Mouse (Mus musculus): ENCODE measurements around the gene Mtf1. TPM values are rescaled to one million over a fixed set of nuclear protein-coding genes. Genes with fewer than 3 reads are reported as not detected.

Gene Mtf1
- 10.3 and 10.4 TPM in 2 replicates for polyA plus RNA-seq (2015; fragmentation: Nextera tagmentation; extraction: Ambion mirVana)

DNA sequence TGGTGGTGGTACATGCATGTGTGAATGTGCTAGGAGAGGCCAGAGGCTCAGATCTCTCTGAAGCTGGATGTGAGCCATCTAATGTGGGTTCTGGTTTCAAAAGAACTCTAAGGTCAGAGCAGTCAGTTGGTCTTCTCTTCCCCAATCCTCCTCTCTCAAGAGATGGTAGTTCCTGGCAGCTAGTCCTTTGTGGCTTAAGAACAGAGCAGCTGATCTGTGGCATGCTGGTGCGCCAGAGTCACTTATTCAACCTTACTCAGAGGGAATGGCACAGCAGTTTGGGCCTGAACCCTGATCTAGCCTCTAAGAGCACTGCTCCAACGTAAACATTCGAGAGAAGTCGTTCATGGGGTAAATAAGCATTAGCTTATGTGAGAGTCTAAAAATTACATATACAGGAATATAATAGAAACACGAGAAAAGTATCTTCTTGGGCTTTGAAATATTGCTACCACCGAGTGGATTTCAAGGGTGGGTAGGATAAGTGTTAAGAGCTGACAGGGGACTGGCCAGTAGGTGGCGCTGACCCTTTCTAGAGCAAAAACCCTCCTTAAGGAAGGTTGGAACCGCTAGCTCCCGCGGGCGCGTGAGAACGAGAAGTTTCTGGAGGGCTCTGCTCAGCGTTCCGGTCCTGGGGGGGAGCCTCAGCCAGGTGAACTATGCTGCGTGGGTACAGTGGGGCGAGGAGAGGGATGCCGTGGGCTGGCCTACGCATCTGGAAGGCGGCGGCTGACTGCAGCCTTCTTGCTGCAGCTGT is at the start of gene Mtf1:
TSS of gene Mtf1 (plus strand) at position 553 of the 757 bp plus-strand sequence.
- WGBS, result 3% methylated on average over 21 of the region's 21 CpGs
- H3K4me1 ChIP-seq, result peaks cover 10% of the 10 kb centered on the region
- H3K36me3 ChIP-seq, result peaks cover 54% of the 10 kb centered on the region

DNA sequence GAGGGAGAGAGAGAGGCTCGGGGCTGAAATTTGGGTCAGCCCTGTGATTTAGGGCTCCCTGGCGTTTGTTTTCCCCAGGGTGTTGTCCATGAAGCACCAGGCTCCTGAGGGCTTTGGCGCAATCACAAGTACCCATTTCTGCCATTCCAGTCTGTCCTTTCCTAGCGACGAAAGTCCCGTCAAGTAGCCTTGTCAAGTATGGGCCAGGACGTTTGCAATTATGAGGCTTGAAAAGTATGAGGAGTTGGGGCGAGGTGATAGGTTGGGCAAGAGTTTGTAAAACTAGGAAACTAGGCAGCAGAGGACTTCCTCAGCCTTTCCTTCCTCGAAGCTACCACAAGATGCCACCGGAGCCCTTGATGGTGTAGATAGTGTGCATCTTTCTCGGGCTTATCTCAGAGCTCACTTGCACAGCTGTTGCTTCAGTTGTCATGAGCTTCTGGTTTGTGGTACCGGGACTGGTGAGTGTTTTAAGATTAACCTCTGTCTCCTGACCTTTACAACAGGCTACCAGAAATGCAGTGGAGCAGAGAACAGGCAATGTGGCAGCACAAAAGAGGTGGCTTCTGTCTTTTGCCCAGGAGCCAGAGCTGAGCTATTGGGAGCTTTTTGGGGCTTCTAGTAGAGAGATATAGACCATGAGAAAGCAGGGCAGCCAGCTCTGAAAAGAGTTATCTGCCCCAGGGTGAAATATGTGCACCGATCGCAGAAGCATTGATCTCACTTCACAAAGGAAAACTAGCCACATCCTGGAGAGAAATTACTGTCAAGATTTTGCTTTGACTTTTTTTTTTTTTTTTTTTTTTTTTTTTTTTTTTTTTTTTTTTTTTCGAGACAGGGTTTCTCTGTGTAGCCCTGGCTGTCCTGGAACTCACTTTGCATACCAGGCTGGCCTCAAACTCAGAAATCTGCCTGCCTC is 49.4 kb upstream of the Mtf1 start:
- H3K4me1 ChIP-seq, result peaks cover 47% of the 10 kb centered on the region
- H3K36me3 ChIP-seq, result peaks cover 7% of the 10 kb centered on the region; the same call in 1 of the 2 replicates
- H3K4me3 ChIP-seq, result peak overlapping the region; percentile 85
- no peaks in the 10 kb centered on the region for H3K9me3 ChIP-seq
- H3K27ac ChIP-seq (replicated peaks), result 0 out of 2 replicates have a peak overlapping the region, but pooled peaks have one; percentile 31
- WGBS, result 14% methylated on average over 15 of the region's 15 CpGs
- H3K4me2 ChIP-seq, result peak overlapping the region; percentile 83
- H3K27me3 ChIP-seq (replicated peaks), result peaks cover 4% of the 10 kb centered on the region; the same call in 1 of the 2 replicates
- peak overlapping the region; percentile 87 for H3K9ac ChIP-seq
- no peak for ATAC-seq (ENCODE audit: extremely low read depth, insufficient number of reproducible peaks, low FRiP score, low TSS enrichment)

More for the DNA sequence above, at the start of gene Mtf1:
- ATAC-seq (ENCODE audit: extremely low read depth, insufficient number of reproducible peaks, low FRiP score, low TSS enrichment), result peak; percentile 58
- peak within 1 kb of the TSS; percentile 97 for H3K4me3 ChIP-seq
- no peaks in the 10 kb centered on the region for H3K9me3 ChIP-seq
- peak within 1 kb of the TSS; percentile 96 for H3K4me2 ChIP-seq
- H3K27me3 ChIP-seq (replicated peaks), result no peaks in the 10 kb centered on the region
- peak within 1 kb of the TSS; percentile 98 for H3K27ac ChIP-seq (replicated peaks)
- H3K9ac ChIP-seq, result peak within 1 kb of the TSS; percentile 94

DNA sequence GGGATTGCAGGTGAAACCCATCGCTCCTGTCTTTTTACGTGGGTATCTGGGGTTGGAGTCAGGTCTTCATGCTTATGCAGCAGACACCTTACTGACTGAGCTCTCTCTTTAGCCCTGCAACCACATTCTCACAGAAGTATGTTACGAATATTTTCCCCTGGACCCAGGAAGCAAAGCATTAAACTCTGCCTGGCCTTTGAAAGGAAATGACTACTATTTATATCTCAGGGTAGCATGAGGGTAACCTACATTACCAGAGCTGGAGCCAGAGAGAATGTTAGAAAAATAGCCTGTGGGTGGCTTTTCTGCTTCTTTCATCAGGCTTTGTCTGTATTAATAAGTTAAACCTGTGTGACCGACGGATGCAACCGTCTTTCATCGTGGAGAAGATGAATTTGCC is 46.4 kb upstream of the Mtf1 start:
- Histone ChIP-seq H3K4me3 (no peak overlapping the region), H3K36me3 (0 out of 2 replicates have a peak, but pooled peaks cover 2% of the 10 kb centered on the region), H3K9me3 (no peaks in the 10 kb centered on the region), H3K4me2 (0 out of 2 replicates have a peak overlapping the region, but pooled peaks have one; percentile 6), H3K27ac (replicated peaks) (no peak overlapping the region; the same call in 1 of the 2 replicates), H3K4me1 (peaks cover 55% of the 10 kb centered on the region), H3K27me3 (replicated peaks) (no peaks in the 10 kb centered on the region), H3K9ac (0 out of 2 replicates have a peak overlapping the region, but pooled peaks have one; percentile 12)
- no peak for ATAC-seq (ENCODE audit: extremely low read depth, insufficient number of reproducible peaks, low FRiP score, low TSS enrichment)
- 57% methylated on average over 7 of the region's 7 CpGs for WGBS

DNA sequence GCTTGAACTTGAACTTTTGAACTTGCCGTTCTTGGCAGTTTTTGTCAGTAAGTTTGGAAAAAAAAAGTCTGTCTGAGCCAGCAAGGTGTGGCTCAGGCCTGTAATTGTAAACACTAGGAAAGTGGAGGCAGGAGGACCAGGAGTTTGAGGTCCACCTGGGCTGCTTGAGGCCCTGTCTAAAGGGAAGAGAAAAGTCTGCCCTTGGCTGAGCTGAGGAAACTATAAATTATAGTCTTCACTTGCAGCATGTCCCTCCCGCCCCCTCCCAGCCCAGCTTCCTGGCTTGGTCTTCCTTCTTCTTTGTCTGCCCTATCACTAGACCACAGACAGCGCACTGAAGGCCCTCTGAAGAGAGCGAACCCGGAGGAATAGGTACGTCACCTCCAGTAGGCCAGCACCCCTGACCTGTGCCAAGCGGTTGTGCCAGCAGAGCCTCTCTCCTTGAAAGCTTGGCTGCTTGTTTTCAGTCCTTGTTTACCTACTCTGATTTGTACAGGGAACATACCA is 42.5 kb upstream of the Mtf1 start:
- WGBS, result 52% methylated on average over 7 of the region's 7 CpGs
- peaks cover 28% of the 10 kb centered on the region for H3K4me1 ChIP-seq
- H3K9me3 ChIP-seq, result no peaks in the 10 kb centered on the region
- H3K9ac ChIP-seq, result no peak overlapping the region
- no peak overlapping the region for H3K27ac ChIP-seq (replicated peaks)
- no peak overlapping the region for H3K4me2 ChIP-seq
- ATAC-seq (ENCODE audit: extremely low read depth, insufficient number of reproducible peaks, low FRiP score, low TSS enrichment), result no peak
- no peaks in the 10 kb centered on the region for H3K27me3 ChIP-seq (replicated peaks)
- 0 out of 2 replicates have a peak, but pooled peaks cover 2% of the 10 kb centered on the region for H3K36me3 ChIP-seq
- H3K4me3 ChIP-seq, result no peak overlapping the region

DNA sequence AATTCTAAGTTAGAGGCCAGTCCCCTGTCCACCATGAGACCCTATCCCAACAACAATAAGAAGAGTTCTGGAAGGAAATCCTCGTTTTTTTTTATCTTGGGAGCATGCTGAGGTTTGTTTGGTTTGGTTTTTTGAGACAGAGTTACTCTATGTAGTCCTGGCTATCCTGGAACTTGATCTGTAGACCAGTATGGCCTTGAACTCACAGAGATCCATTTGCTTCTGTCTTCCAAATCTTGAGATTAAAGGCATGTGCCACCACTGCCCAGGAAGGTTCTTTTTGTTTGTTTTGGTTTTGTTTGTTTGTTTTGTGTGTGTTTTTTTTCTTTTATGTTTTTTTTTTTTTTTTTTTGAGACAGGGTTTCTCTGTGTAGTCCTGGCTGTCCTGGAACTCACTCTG is 40.7 kb upstream of the Mtf1 start:
- ATAC-seq (ENCODE audit: extremely low read depth, insufficient number of reproducible peaks, low FRiP score, low TSS enrichment), result no peak
- 0 out of 2 replicates have a peak, but pooled peaks cover 2% of the 10 kb centered on the region for H3K36me3 ChIP-seq
- WGBS, result 15% methylated on average over 1 of the region's 1 CpGs

DNA sequence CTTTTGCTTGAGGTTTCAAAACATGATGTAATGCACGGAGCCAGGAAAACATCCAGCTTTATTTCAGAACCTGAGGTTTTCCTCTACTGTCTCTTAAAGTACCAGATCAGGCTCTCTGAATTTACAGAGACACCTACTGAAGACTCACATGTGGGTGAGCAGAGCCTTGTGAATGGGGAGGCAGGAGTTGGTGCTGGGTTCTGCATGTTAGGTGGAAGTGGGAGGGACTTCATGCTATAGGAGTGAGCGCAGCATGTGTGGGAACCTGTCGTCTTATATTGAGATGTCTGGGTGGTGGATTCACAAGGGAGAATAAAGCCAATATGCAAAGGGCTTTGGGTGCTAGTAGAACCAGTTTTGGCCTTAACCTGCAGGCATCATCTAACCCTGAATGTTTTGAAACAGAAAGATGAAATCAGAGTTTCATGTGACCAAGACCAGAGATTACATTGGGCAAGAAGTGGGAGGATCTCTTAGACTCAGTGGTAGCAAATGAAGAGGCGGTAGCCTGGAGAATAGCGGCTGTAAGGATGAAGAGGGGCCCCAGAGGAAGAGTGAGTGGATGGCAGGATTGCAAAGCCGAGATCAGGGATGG is 38.9 kb upstream of the Mtf1 start:
- Histone ChIP-seq H3K27ac (replicated peaks) (no peak overlapping the region), H3K4me2 (no peak overlapping the region), H3K9ac (no peak overlapping the region), H3K36me3 (0 out of 2 replicates have a peak, but pooled peaks cover 2% of the 10 kb centered on the region), H3K27me3 (replicated peaks) (no peaks in the 10 kb centered on the region), H3K4me3 (no peak overlapping the region), H3K9me3 (no peaks in the 10 kb centered on the region), H3K4me1 (peaks cover 22% of the 10 kb centered on the region)
- no peak for ATAC-seq (ENCODE audit: extremely low read depth, insufficient number of reproducible peaks, low FRiP score, low TSS enrichment)
- 80% methylated on average over 6 of the region's 6 CpGs for WGBS

More for the DNA sequence above, 40.7 kb upstream of the Mtf1 start:
- Histone ChIP-seq H3K9ac (no peak overlapping the region), H3K27me3 (replicated peaks) (no peaks in the 10 kb centered on the region), H3K27ac (replicated peaks) (no peak overlapping the region), H3K4me1 (peaks cover 16% of the 10 kb centered on the region), H3K4me3 (no peak overlapping the region), H3K9me3 (no peaks in the 10 kb centered on the region), H3K4me2 (no peak overlapping the region)

DNA sequence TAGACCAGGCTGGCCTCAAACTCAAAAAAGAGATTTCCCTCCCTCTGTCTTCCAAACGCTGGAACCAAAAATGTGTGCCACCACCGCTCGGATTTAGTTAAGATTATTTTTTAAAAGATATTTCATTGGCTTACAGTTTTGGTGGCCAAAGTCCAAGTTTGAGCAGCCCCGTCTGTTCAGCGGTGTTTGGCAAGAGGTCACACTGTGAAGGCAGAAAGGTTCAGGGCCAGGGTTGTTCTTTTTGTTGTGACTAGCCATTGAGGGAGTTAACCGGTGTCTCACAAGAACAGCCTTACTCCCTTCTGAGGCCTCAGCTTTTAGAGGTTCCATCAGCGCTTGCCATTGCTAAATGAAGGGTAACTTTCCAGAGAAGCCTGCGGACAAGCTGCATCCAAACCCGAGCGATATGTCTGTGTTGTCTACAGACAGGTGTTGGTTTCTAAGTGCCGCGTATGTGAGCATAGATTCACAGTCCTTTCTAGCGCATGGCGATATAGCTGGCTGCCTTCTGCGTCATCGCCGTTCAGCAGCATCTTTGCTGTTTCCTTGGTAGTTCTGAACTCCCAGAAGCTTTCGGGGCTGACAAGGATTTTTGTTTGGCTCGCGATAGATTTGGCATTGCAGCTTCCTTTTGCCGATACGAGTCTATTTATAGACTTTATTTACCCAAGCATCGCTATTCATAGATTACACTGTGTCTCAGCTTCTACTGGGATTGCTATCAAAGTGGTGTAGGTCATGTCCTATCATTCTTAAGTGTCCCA is 35.9 kb upstream of the Mtf1 start:
- Histone ChIP-seq H3K27ac (replicated peaks) (no peak overlapping the region), H3K4me3 (no peak overlapping the region), H3K36me3 (0 out of 2 replicates have a peak, but pooled peaks cover 3% of the 10 kb centered on the region), H3K27me3 (replicated peaks) (no peaks in the 10 kb centered on the region), H3K9me3 (no peaks in the 10 kb centered on the region), H3K4me2 (peak overlapping the region; percentile 20), H3K4me1 (peaks cover 22% of the 10 kb centered on the region), H3K9ac (peak overlapping the region; percentile 33; the same call in 1 of the 2 replicates)
- no peak for ATAC-seq (ENCODE audit: extremely low read depth, insufficient number of reproducible peaks, low FRiP score, low TSS enrichment)
- WGBS, result 65% methylated on average over 23 of the region's 23 CpGs

DNA sequence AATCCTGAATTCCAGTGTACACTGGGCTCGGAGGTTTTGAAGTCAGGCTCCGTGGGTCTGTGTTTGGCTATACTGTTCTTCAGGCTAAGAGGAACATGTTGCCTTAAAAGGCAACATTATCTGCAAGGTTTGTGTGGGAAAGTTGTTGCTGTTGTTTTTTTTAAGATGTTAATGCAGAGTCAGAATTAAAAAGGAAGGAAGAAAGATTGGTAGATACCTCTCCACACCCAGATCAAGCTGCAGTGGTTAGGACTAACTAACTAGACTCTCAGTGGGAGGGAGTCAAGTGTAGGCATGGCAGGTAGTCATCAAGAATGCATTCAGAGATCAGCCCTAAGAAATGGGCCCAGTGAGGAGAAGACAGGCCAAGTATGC is 35.4 kb upstream of the Mtf1 start:
- Histone ChIP-seq H3K36me3 (0 out of 2 replicates have a peak, but pooled peaks cover 3% of the 10 kb centered on the region), H3K27me3 (replicated peaks) (no peaks in the 10 kb centered on the region), H3K27ac (replicated peaks) (no peak overlapping the region), H3K9me3 (no peaks in the 10 kb centered on the region), H3K4me1 (peaks cover 26% of the 10 kb centered on the region), H3K4me3 (no peak overlapping the region), H3K4me2 (peak overlapping the region; percentile 20), H3K9ac (peak overlapping the region; percentile 33; the same call in 1 of the 2 replicates)
- no peak for ATAC-seq (ENCODE audit: extremely low read depth, insufficient number of reproducible peaks, low FRiP score, low TSS enrichment)
- WGBS, result 34% methylated on average over 2 of the region's 2 CpGs

DNA sequence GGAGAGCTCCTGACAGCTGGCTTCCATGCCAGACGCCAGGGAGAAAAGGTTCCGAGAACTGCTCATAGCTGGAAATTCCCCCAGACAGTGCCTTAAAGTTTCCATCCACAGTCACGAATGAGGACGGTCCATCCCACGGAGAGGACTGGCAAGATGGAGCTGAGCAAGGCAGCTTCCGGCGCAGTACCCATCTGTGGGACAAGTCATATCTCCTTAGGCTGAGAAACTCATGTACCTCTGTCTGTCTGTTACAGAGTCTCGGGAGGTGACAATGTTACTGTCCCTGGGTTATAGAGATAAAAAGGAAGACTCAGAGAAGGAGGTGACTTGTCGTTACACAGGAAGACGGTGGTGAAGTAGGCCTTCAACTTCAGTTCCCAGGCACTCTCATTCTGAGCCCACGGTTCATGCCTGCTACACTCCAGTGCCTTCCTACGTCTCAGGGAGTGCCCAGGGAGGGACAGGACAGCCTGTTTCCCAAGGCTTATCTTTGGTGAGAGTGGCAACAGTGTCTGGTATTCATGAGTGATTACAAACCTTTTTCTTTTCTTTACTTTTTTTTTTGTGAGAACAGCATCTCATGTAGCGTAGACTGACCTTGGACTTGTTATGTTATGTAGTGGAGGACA is 32.8 kb upstream of the Mtf1 start:
- Histone ChIP-seq H3K9me3 (no peaks in the 10 kb centered on the region), H3K4me3 (no peak overlapping the region), H3K36me3 (0 out of 2 replicates have a peak, but pooled peaks cover 3% of the 10 kb centered on the region), H3K27me3 (replicated peaks) (no peaks in the 10 kb centered on the region), H3K27ac (replicated peaks) (no peak overlapping the region), H3K4me2 (no peak overlapping the region), H3K4me1 (peaks cover 48% of the 10 kb centered on the region), H3K9ac (no peak overlapping the region)
- no peak for ATAC-seq (ENCODE audit: extremely low read depth, insufficient number of reproducible peaks, low FRiP score, low TSS enrichment)
- 59% methylated on average over 13 of the region's 13 CpGs for WGBS

DNA sequence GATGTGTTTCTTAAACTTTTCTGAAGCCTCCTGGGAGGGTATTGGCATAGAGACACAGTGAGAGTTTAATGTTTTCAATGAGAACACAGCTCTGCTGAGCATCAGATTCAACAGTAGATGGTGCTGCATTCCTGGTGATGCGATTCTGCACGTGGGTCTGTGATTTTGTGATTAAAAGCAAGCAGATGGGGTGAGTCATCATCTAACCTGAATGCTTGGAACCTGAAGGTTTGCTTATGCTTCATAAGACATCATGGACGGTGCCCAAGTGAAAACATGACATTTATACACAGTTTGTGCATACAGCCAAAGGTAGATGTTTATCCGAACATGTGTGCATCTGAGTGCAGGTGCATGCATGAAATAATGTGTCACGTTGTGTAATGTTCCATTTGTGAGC is 31.3 kb upstream of the Mtf1 start:
- Histone ChIP-seq H3K36me3 (0 out of 2 replicates have a peak, but pooled peaks cover 3% of the 10 kb centered on the region), H3K27me3 (replicated peaks) (no peaks in the 10 kb centered on the region), H3K4me3 (no peak overlapping the region), H3K9me3 (no peaks in the 10 kb centered on the region), H3K27ac (replicated peaks) (no peak overlapping the region), H3K4me1 (peaks cover 59% of the 10 kb centered on the region), H3K9ac (no peak overlapping the region), H3K4me2 (no peak overlapping the region)
- ATAC-seq (ENCODE audit: extremely low read depth, insufficient number of reproducible peaks, low FRiP score, low TSS enrichment), result no peak
- WGBS, result 63% methylated on average over 5 of the region's 5 CpGs

Measured in heart, embryonic 13.5 days (tissue).